Mouse (Mus musculus): ENCODE results near the gene Gm10192. TPM values are rescaled to one million over a fixed set of nuclear protein-coding genes. Genes with fewer than 3 reads are reported as not detected.

Gm10192 gene
- polyA plus RNA-seq, 1 experiment from 2014 or later = not detected

- ATAC-seq (ENCODE audit: low FRiP score, low TSS enrichment) = no peak
- Histone ChIP-seq H3K36me3 (ENCODE audit: insufficient read depth, low read length) (no peaks in the 10 kb centered on the region), H3K4me3 (ENCODE audit: low read length) (no peak overlapping the region), H3K4me2 (replicated peaks; ENCODE audit: low read depth, low read length) (no peak overlapping the region), H3K27me3 (ENCODE audit: insufficient read depth, low read length) (no peaks in the 10 kb centered on the region), H3K9me3 (ENCODE audit: low read length) (no peaks in the 10 kb centered on the region), H3K27ac (ENCODE audit: low read length) (no peak overlapping the region), H3K9ac (replicated peaks; ENCODE audit: low read length) (no peak overlapping the region), H3K4me1 (ENCODE audit: insufficient read depth, low read length) (no peaks in the 10 kb centered on the region)
- WGBS = 55% methylated on average over 3 of the region's 3 CpGs
Measured at GRCm38 (mm10) chr4:97156084-97156483, 26.9 kb downstream of the Gm10192 start.

DNA sequence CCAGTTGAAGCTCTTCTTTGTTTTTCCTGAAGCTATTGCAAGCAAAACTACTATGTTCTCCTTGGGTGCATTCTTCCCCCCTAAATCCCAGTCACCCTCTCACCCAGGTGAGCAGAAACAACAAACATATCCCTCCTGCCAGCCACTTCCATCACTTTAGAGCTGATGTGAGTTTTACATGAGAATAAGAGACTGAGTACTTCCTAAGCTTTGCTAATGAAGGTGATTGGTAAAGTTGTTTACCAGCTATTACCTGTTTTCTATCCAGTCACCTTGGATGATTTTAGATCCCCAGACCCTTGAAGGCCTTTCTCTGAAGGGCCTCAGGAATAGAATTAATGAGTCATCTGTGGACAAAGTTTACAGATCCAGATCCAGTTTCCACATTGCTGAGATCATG, 29.4 kb downstream of the Gm10192 start:
- H3K9ac ChIP-seq (replicated peaks; ENCODE audit: low read length) = no peak overlapping the region

DNA sequence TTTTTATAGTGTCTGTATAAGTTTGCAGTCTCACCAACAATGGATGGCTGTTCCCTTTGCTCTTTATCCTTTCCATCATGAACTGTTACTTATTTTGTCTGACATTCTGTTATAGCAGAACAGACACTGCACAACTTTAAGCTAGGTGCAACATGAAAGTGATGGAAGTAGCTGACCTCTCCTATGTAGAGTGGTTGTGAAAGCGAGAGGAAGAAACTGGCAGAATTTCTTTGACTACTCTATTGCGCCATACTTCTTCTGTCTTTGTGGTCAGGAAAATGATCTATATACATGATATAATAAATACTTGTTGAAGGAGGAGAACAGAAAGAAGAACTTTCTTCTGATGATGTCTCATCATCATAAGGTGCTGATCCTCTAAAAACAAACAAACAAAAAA, 40.5 kb downstream of the Gm10192 start:
- no peaks in the 10 kb centered on the region for H3K4me1 ChIP-seq (ENCODE audit: insufficient read depth, low read length)
- no peaks in the 10 kb centered on the region for H3K36me3 ChIP-seq (ENCODE audit: insufficient read depth, low read length)
- H3K4me2 ChIP-seq (replicated peaks; ENCODE audit: low read depth, low read length) = no peak overlapping the region
- 92% methylated on average over 2 of the region's 2 CpGs for WGBS
- no peaks in the 10 kb centered on the region for H3K9me3 ChIP-seq (ENCODE audit: low read length)
- no peak for ATAC-seq (ENCODE audit: low FRiP score, low TSS enrichment)
- H3K27me3 ChIP-seq (ENCODE audit: insufficient read depth, low read length) = no peaks in the 10 kb centered on the region
- H3K9ac ChIP-seq (replicated peaks; ENCODE audit: low read length) = no peak overlapping the region
- no peak overlapping the region for H3K27ac ChIP-seq (ENCODE audit: low read length)
- H3K4me3 ChIP-seq (ENCODE audit: low read length) = no peak overlapping the region

More for the DNA sequence above, 29.4 kb downstream of the Gm10192 start:
- H3K36me3 ChIP-seq (ENCODE audit: insufficient read depth, low read length) = no peaks in the 10 kb centered on the region
- no peak overlapping the region for H3K4me3 ChIP-seq (ENCODE audit: low read length)
- ATAC-seq (ENCODE audit: low FRiP score, low TSS enrichment) = no peak
- no peak overlapping the region for H3K4me2 ChIP-seq (replicated peaks; ENCODE audit: low read depth, low read length)
- H3K27me3 ChIP-seq (ENCODE audit: insufficient read depth, low read length) = no peaks in the 10 kb centered on the region
- H3K9me3 ChIP-seq (ENCODE audit: low read length) = no peaks in the 10 kb centered on the region
- H3K4me1 ChIP-seq (ENCODE audit: insufficient read depth, low read length) = no peaks in the 10 kb centered on the region
- H3K27ac ChIP-seq (ENCODE audit: low read length) = no peak overlapping the region
